Mouse (Mus musculus) 3T3-L1 (cell line): Measurements from ENCODE around the gene Sdccag8.
"Not testable (repeated sequence)": the region's sequence is repeated elsewhere in the genome, so short reads cannot be mapped to it uniquely, and the experiment has no call there.

Source experiments
- DNase-seq: peaks from one replicate; pipeline ENCODE4 v3.0.0-alpha.2; 2015; ENCODE audit warnings: low read depth, low spot score

Gene Sdccag8

GRCm38 (mm10) chr1:176941286-176941990 is 127.0 kb downstream of the Sdccag8 start:
- not testable (repeated sequence) for DNase-seq

- no peak for DNase-seq
Observed at GRCm38 (mm10) chr1:176943126-176943525, 128.7 kb downstream of the Sdccag8 start.

- no peak for DNase-seq
Observed at GRCm38 (mm10) chr1:176943987-176944386, 129.5 kb downstream of the Sdccag8 start.

GRCm38 (mm10) chr1:176944458-176945174 is 130.2 kb downstream of the Sdccag8 start:
- no peak for DNase-seq

- DNase-seq = no peak
Observed at GRCm38 (mm10) chr1:176945175-176945540, 130.7 kb downstream of the Sdccag8 start.

- no peak for DNase-seq
Observed at GRCm38 (mm10) chr1:176946031-176946795, 131.8 kb downstream of the Sdccag8 start.

- no peak for DNase-seq
Observed at GRCm38 (mm10) chr1:176946796-176947181, 132.3 kb downstream of the Sdccag8 start.

- no peak for DNase-seq
Observed at GRCm38 (mm10) chr1:176948861-176949260, 134.4 kb downstream of the Sdccag8 start.

GRCm38 (mm10) chr1:176949320-176949719 is 134.9 kb downstream of the Sdccag8 start:
- DNase-seq = no peak

- DNase-seq = no peak
Observed at GRCm38 (mm10) chr1:176950061-176950460, 135.6 kb downstream of the Sdccag8 start.

- DNase-seq = no peak
Observed at GRCm38 (mm10) chr1:176951836-176952235, 137.4 kb downstream of the Sdccag8 start.

- no peak for DNase-seq
Observed at GRCm38 (mm10) chr1:176958311-176958710, 143.9 kb downstream of the Sdccag8 start.

GRCm38 (mm10) chr1:176961716-176962115 is 147.3 kb downstream of the Sdccag8 start:
- no peak for DNase-seq

GRCm38 (mm10) chr1:176962894-176963293 is 148.4 kb downstream of the Sdccag8 start:
- no peak for DNase-seq

GRCm38 (mm10) chr1:176967299-176967698 is 152.8 kb downstream of the Sdccag8 start:
- no peak for DNase-seq

- DNase-seq = no peak
Observed at GRCm38 (mm10) chr1:176970635-176971478, 156.4 kb downstream of the Sdccag8 start.

GRCm38 (mm10) chr1:176971479-176971797 is 157.0 kb downstream of the Sdccag8 start:
- DNase-seq = no peak

- DNase-seq = no peak
Observed at GRCm38 (mm10) chr1:176973356-176974088, 159.1 kb downstream of the Sdccag8 start.

GRCm38 (mm10) chr1:176979235-176979634 is 164.8 kb downstream of the Sdccag8 start:
- no peak for DNase-seq

GRCm38 (mm10) chr1:176980140-176980539 is 165.7 kb downstream of the Sdccag8 start:
- no peak for DNase-seq
